Mouse (Mus musculus): ENCODE measurements around the gene Mlst8.

- TF ChIP-seq EP300 (IDR thresholded peaks at IDR 0.05; ENCODE audit: insufficient read depth, low read depth, low read length), result no peak
- TF ChIP-seq POLR2A (IDR thresholded peaks at IDR 0.05; ENCODE audit: insufficient read depth, low read length), result no peak
These were observed 41.6 kb upstream of the Mlst8 start for GRCm38 (mm10) chr17:24520450-24520849.
